Mouse (Mus musculus) right cerebral cortex, adult 2 months (tissue): ENCODE measurements at regions not wholly inside any gene's neighbourhood (a gene's known extent, or its start where the extent isn't known, plus 50 kb on each side); places are given as distances from the start of the nearest gene placed in this dataset.

ENCODE experiments used
- DNase-seq, 2 experiments: peaks; one replicate each; pipeline ENCODE4 v3.0.0; 2021 to 2022; ENCODE audit warnings: low spot score in 2 of 2

GRCm38 (mm10) chr4:99348674-99349073 is 53.0 kb downstream of the Gm12689 start:
- DNase-seq, result no peak

DNA sequence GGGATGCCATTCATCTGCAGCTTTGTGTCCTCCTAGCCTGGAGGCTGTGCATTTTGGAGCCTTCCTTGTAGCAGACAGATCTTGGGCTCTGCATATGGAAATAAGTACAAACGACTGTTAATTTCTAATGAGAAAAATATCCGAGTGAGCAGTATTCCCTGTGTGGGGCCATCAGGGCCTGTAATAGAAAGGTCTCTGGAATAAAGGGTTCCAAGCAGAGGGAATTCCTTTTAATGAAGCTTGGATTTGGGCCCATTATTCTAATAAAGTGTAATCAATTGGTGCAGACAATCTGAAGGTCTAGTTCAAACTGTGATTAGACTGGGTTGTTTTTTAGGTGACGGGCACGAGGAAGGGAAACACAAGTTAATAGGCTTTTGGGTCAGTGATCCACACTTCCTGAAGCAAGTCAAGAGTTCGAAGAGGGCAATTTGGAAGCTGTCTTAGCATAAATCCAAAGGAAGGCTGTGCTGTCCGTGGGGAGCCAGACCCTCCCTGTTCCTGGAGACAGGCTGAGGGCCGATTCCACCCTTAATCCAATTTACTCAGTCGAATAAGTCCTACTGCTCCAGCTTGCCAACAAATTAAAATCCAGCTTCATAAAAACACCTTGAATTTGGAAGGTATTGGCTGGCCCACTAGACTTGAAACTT is 57.5 kb downstream of the Gm12689 start:
- no peak for DNase-seq

GRCm38 (mm10) chr4:99354241-99354640 is 58.5 kb downstream of the Gm12689 start:
- no peak for DNase-seq

DNA sequence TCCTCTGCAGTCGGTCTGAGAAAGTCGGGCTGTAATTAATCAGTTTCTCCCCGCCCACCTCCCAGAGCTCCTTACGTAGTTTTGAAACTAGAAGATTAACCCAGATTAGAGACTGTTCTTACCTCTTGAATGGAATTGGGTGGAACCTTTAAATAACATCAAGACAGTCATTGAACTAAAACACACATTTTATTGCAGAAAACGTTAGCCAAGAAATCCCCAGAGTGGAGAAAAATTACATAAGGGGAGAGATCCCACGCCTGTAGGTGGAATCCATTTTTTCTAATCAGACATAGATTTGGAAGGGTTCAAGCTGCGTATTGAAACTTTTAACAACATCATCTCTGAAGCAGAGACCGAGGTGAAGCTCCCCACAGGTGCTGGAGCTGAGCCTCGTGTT is 59.1 kb downstream of the Gm12689 start:
- DNase-seq, result peak in 1 of 2 experiments; percentile 9

- DNase-seq, result no peak
Measured at GRCm38 (mm10) chr4:99368036-99368435, 72.3 kb downstream of the Gm12689 start.

GRCm38 (mm10) chr4:99371162-99371561 is 75.5 kb downstream of the Gm12689 start:
- no peak for DNase-seq

- DNase-seq, result no peak
Measured at GRCm38 (mm10) chr4:99376171-99376570, 80.5 kb downstream of the Gm12689 start.

- no peak for DNase-seq
Measured at GRCm38 (mm10) chr4:99376911-99377310, 81.2 kb downstream of the Gm12689 start.

GRCm38 (mm10) chr4:99379983-99380382 is 84.3 kb downstream of the Gm12689 start:
- no peak for DNase-seq

DNA sequence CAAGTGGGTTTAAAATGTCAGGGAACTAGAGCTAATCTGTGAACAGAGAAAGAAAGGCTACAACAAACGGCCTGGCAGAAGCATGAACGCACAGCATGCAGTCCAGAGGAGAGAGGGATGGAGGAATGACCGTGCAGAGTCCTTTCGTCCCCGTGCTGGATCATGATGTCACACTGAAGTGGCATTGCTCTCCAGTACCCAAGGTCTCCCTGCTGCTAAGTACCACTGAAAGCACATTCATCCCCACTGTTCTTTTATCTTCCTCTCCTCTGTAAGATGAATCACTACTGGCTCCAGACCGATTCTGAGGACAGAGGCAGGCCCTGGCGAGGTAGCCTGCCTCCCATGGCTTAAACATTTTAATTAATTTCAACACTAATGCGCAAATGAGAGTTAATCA is 89.7 kb downstream of the Gm12689 start:
- no peak for DNase-seq

- no peak for DNase-seq
Measured at GRCm38 (mm10) chr4:99389428-99389827, 93.7 kb downstream of the Gm12689 start.

- DNase-seq, result no peak
Measured at GRCm38 (mm10) chr4:99392986-99393385, 97.3 kb downstream of the Gm12689 start.

DNA sequence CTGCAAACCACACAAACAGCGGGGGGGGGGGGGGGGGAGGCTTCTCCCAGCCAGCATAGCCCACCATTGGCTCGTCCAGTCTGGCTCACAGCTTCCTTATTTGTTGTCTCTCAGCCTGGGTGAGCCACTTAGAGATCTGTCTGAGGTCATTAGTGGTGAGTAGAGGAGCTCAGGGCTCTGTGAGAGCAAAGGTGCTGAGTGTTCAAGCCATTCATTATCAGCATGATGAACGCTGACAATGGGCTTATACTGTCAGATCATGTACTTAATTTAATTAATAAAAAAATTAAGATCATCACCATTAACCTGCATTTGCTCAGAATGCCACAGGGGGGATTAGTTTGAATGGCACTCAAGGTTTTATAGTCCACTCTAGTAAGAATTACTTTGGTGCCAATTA is 98.5 kb downstream of the Gm12689 start:
- no peak for DNase-seq

GRCm38 (mm10) chr4:99407466-99407865 is 111.8 kb downstream of the Gm12689 start:
- no peak for DNase-seq

DNA sequence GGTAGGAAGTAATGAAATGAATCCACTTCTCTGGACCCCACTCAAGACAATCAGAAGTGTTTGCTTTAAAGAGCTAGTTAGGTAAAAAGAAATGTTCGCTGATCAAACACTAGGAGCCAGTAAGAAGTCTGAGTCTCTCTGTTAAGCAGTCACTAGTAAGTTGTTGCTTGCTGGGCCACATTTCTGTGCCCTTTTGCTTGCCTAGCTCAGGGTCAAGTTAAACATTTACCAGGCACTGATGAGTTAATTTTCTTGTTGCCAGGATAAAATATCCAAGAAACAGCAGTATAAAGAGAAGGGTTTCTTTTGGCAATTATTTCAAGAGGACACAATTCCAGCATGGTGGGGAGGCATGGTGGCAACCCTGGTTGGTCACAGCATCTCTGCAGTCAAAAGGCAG is 127.7 kb downstream of the Gm12689 start:
- DNase-seq, result no peak

- peak; percentile 25 to 29 for DNase-seq
Measured at GRCm38 (mm10) chr4:99445077-99445754, 149.5 kb downstream of the Gm12689 start.

- no peak for DNase-seq
Measured at GRCm38 (mm10) chr4:99445755-99446128, 150.0 kb downstream of the Gm12689 start.

DNA sequence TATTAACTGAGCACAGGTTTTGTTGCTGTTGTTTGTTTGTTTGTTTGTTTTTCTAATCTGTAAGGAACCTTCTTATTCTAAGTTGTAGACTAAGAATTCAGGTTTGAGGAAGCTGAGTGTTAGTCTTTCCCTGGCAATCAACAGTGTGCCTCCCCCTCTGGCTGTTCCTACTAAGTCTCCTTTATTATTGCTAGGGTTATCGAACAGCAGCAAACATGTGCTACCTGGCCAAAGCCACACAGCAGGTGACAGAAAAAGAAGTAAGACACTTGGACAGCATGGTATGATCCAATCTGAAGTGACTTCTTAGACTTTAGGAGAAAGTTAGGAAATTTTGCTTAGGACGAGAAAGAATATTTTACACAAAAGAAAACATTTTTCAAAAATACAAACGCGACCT is 163.3 kb downstream of the Gm12689 start:
- DNase-seq, result no peak

GRCm38 (mm10) chr4:99459436-99459835 is 163.7 kb downstream of the Gm12689 start:
- DNase-seq, result peak; percentile 54 to 72

GRCm38 (mm10) chr4:99465493-99465892 is 169.8 kb downstream of the Gm12689 start:
- DNase-seq, result peak in 1 of 2 experiments; percentile 5

- no peak for DNase-seq
Measured at GRCm38 (mm10) chr4:99475701-99476218, 180.1 kb downstream of the Gm12689 start.

DNA sequence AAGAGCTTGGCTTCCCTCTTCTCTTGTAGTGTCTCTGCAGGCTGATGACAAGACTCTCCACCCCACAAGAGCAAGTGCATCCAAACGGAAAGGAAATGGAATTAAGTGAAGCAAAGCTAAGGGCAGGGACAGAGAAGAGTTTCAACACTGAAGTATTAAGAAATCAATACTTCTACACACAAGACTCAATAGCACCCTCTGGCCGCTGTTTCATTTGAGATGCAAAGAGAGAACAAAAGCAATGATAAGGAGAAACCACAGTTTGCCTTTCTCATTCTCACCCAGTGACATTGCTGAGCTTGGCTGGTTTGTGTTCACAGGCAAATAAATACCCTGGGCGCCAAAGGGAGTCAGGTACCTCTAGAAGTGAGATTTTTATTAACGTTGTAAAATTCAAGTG is 171.8 kb upstream of the Foxd3 start:
- DNase-seq, result no peak
